Mouse (Mus musculus): ENCODE results near the gene Stpg1. TPM values are rescaled to one million over a fixed set of nuclear protein-coding genes. Genes with fewer than 3 reads are reported as not detected.

The Stpg1 gene
- total and polyA plus RNA-seq, 2 experiments from 2014 or later = 0.24 to 1.0 TPM

- no peak overlapping the region; the same call in 1 of the 2 replicates for H3K9ac ChIP-seq
- H3K36me3 ChIP-seq (ENCODE audit: insufficient read depth) = no peaks in the 10 kb centered on the region
- TF ChIP-seq CTCF (IDR thresholded peaks at IDR 0.05; ENCODE audit: low read depth) = no peak
- 10% methylated on average over 14 of the region's 14 CpGs for WGBS
- H3K4me2 ChIP-seq (ENCODE audit: low read depth) = no peak overlapping the region; the same call in 1 of the 2 replicates
- no peaks in the 10 kb centered on the region; the same call in 1 of the 2 replicates for H3K27me3 ChIP-seq (ENCODE audit: insufficient read depth, low read length)
- H3K27ac ChIP-seq (ENCODE audit: low read depth, low read length) = no peak overlapping the region
- ATAC-seq (peak; percentile 79), DNase-seq (peak; percentile 27)
- H3K4me1 ChIP-seq (ENCODE audit: insufficient read depth) = no peaks in the 10 kb centered on the region
- H3K9me3 ChIP-seq (ENCODE audit: low read length) = no peaks in the 10 kb centered on the region
- H3K4me3 ChIP-seq (ENCODE audit: low read depth, low read length) = no peak overlapping the region
These were observed 31.6 kb downstream of the Stpg1 start for GRCm38 (mm10) chr4:135526039-135526710.

DNA sequence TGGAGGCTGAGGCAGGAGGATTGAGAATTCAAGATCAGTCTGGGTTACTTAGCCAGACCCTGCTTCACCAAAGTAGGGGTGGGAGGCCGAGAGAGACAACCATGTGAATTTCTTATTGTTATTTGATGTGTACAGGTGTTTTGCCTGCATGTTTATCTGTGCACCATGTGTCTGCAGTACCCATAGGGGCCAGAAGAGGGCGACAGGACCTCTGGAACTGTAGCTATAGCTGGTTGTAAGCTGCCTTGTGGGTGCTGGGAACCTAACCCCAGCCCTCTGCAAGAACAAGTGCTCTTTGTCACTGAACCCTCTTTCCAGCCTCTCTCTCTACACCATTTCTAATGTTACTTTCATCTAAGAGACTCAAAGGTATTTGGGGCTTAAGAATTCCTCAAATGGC is 35.7 kb downstream of the Stpg1 start:
- Histone ChIP-seq H3K27me3 (ENCODE audit: insufficient read depth, low read length) (no peaks in the 10 kb centered on the region; the same call in 1 of the 2 replicates), H3K36me3 (ENCODE audit: insufficient read depth) (no peaks in the 10 kb centered on the region), H3K4me1 (ENCODE audit: insufficient read depth) (no peaks in the 10 kb centered on the region), H3K9me3 (ENCODE audit: low read length) (no peaks in the 10 kb centered on the region), H3K4me2 (ENCODE audit: low read depth) (no peak overlapping the region), H3K27ac (ENCODE audit: low read depth, low read length) (no peak overlapping the region), H3K4me3 (ENCODE audit: low read depth, low read length) (no peak overlapping the region), H3K9ac (no peak overlapping the region)
- TF ChIP-seq CTCF (IDR thresholded peaks at IDR 0.05; ENCODE audit: low read depth) = peak; percentile 14; the same call in 1 of the 2 replicates
- WGBS = 55% methylated on average over 2 of the region's 2 CpGs
- ATAC-seq (no peak), DNase-seq (no peak)

GRCm38 (mm10) chr4:135531236-135531635 is 36.6 kb downstream of the Stpg1 start:
- 74% methylated on average over 9 of the region's 9 CpGs for WGBS

DNA sequence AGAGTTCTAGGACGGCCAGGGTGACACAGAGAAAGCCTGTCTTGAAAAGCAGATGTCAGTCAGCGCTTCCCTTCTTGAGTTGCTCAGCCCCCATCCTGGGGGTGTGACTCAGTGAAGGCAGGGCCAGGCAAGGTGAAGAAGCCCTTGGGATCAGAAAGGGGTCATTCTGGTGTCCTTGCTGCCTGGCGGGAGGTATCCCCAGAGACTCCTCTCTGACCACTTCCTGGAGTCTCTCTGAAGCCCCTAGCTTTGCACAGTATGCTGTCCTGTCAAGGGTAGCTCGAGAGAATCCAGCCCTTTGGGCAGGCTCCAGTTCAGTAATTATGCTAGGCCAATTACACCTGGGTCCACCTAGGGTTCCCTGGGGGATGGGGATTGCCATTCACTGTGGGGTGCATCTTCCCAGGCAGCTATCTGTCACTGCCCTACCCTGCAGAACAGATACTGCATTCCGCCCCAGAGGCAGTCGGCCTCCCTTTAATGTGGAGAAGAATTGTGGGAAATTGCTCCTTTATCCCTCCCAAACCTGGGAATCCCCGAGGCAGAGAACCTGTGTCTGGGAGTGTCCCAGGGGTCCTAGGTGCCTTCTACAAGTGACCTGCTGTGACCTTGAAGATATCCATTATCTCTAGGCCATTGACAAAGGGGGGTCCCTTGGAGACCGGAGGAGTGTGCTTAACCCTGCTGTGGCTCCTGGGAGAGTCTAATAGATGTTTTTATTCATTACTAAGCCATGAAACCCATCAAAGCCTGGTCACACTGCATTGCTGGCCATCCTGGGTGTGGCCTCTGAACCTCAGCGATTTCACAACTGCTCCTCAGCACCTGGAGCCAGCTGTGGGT is 37.4 kb downstream of the Stpg1 start:
- WGBS = 53% methylated on average over 9 of the region's 9 CpGs
- ATAC-seq = no peak
- no peaks in the 10 kb centered on the region for H3K36me3 ChIP-seq (ENCODE audit: insufficient read depth)
- no peaks in the 10 kb centered on the region for H3K4me1 ChIP-seq (ENCODE audit: insufficient read depth)
- no peaks in the 10 kb centered on the region for H3K27me3 ChIP-seq (ENCODE audit: insufficient read depth, low read length)
- H3K4me3 ChIP-seq (ENCODE audit: low read depth, low read length) = no peak overlapping the region
- H3K27ac ChIP-seq (ENCODE audit: low read depth, low read length) = no peak overlapping the region
- no peak for DNase-seq
- no peak overlapping the region for H3K9ac ChIP-seq
- no peak overlapping the region for H3K4me2 ChIP-seq (ENCODE audit: low read depth)
- no peaks in the 10 kb centered on the region for H3K9me3 ChIP-seq (ENCODE audit: low read length)
- no peak for TF ChIP-seq CTCF (IDR thresholded peaks at IDR 0.05; ENCODE audit: low read depth)

More at GRCm38 (mm10) chr4:135531236-135531635, 36.6 kb downstream of the Stpg1 start:
- Histone ChIP-seq H3K27ac (ENCODE audit: low read depth, low read length) (no peak overlapping the region), H3K27me3 (ENCODE audit: insufficient read depth, low read length) (no peaks in the 10 kb centered on the region), H3K9ac (no peak overlapping the region), H3K36me3 (ENCODE audit: insufficient read depth) (no peaks in the 10 kb centered on the region), H3K9me3 (ENCODE audit: low read length) (no peaks in the 10 kb centered on the region), H3K4me2 (ENCODE audit: low read depth) (no peak overlapping the region), H3K4me1 (ENCODE audit: insufficient read depth) (no peaks in the 10 kb centered on the region), H3K4me3 (ENCODE audit: low read depth, low read length) (no peak overlapping the region)
- ATAC-seq (peak; percentile 67), DNase-seq (peak; percentile 50)
- no peak for TF ChIP-seq CTCF (IDR thresholded peaks at IDR 0.05; ENCODE audit: low read depth)

DNA sequence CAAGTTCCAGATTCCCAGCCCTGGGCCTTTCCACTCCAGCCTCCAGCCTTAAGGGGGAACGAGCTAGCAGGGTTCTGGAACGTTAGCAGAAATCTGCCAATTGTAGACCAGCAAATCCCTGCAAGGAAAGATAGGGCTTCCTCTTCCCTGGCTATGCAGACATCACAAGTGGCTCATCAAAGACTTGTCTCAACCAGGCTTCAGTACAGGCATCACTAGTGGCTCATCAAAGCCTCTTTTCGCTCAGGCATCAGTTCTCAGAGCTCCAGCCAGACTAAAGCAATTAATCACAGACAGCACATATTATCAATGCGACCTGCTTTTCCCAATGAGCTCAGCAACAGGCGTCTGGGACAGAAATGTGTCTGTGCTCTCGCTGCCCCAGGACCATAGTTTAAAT is 38.4 kb downstream of the Stpg1 start:
- Histone ChIP-seq H3K9ac (no peak overlapping the region), H3K4me3 (ENCODE audit: low read depth, low read length) (no peak overlapping the region), H3K4me1 (ENCODE audit: insufficient read depth) (no peaks in the 10 kb centered on the region), H3K4me2 (ENCODE audit: low read depth) (no peak overlapping the region), H3K27ac (ENCODE audit: low read depth, low read length) (no peak overlapping the region), H3K9me3 (ENCODE audit: low read length) (no peaks in the 10 kb centered on the region), H3K27me3 (ENCODE audit: insufficient read depth, low read length) (no peaks in the 10 kb centered on the region), H3K36me3 (ENCODE audit: insufficient read depth) (no peaks in the 10 kb centered on the region)
- WGBS = 77% methylated on average over 6 of the region's 6 CpGs
- ATAC-seq (no peak), DNase-seq (no peak)
- TF ChIP-seq CTCF (IDR thresholded peaks at IDR 0.05; ENCODE audit: low read depth) = no peak

DNA sequence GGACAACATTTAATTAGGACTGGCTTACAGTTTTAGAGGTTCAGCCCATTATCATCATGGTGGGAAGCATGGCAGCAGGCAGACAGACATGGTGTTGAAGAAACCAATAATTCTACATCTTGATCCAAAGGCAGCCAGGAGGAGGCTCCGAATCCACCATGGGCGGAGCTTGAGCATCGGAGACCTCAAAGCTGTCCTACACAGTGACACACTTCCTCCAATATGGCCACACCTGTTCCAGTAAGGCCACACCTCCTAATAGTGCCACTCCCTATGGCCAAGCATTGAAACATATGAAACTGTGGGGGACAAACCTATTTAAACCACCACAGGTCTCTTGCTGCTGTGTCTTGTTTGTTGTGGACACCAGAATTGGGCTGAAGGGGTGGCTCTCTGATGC is 40.4 kb downstream of the Stpg1 start:
- ATAC-seq (no peak), DNase-seq (no peak)
- H3K4me2 ChIP-seq (ENCODE audit: low read depth) = no peak overlapping the region
- H3K4me1 ChIP-seq (ENCODE audit: insufficient read depth) = no peaks in the 10 kb centered on the region
- no peak overlapping the region for H3K27ac ChIP-seq (ENCODE audit: low read depth, low read length)
- H3K4me3 ChIP-seq (ENCODE audit: low read depth, low read length) = no peak overlapping the region
- no peaks in the 10 kb centered on the region for H3K27me3 ChIP-seq (ENCODE audit: insufficient read depth, low read length)
- no peaks in the 10 kb centered on the region for H3K9me3 ChIP-seq (ENCODE audit: low read length)
- H3K36me3 ChIP-seq (ENCODE audit: insufficient read depth) = no peaks in the 10 kb centered on the region
- TF ChIP-seq CTCF (IDR thresholded peaks at IDR 0.05; ENCODE audit: low read depth) = no peak
- WGBS = 99% methylated on average over 3 of the region's 3 CpGs
- no peak overlapping the region for H3K9ac ChIP-seq

DNA sequence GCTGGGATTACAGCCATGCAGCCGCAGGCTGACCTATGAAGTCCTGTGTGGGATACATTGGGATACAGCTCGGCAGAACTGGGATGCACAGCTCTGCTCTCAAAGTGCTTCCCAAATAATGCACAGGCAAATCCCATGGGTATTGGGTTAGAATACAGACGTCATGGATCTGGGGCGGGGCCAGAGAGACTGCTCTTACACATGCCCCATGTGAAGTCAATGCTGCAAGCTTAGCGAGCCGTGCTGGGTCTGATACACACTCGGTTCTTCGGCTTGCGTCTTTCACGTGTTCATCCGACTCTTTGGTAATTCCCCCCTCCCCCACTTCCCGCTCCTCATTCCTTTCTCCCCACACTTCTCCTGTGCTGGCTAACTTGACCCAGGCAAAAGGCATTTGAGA is 44.5 kb downstream of the Stpg1 start:
- 88% methylated on average over 12 of the region's 12 CpGs for WGBS
- Histone ChIP-seq H3K4me1 (ENCODE audit: insufficient read depth) (no peaks in the 10 kb centered on the region), H3K27me3 (ENCODE audit: insufficient read depth, low read length) (no peaks in the 10 kb centered on the region), H3K4me3 (ENCODE audit: low read depth, low read length) (no peak overlapping the region), H3K9ac (no peak overlapping the region), H3K36me3 (ENCODE audit: insufficient read depth) (no peaks in the 10 kb centered on the region), H3K9me3 (ENCODE audit: low read length) (no peaks in the 10 kb centered on the region), H3K4me2 (ENCODE audit: low read depth) (no peak overlapping the region), H3K27ac (ENCODE audit: low read depth, low read length) (no peak overlapping the region)
- DNase-seq (no peak), ATAC-seq (no peak)
- no peak for TF ChIP-seq CTCF (IDR thresholded peaks at IDR 0.05; ENCODE audit: low read depth)
